Mouse (Mus musculus) heart, postnatal 0 days (tissue): ENCODE measurements around the gene Calm1.

ENCODE experiments used
- CTCF ChIP-seq: IDR thresholded peaks from 2 replicates; pipeline ENCODE4 v1.5.1; 2016; ENCODE audit warnings: antibody characterized with exemption, control low read depth, low read depth
- EP300 ChIP-seq: IDR thresholded peaks from 2 replicates; pipeline ENCODE4 v1.6.1; 2016; ENCODE audit warnings: antibody characterized with exemption, low read depth

DNA sequence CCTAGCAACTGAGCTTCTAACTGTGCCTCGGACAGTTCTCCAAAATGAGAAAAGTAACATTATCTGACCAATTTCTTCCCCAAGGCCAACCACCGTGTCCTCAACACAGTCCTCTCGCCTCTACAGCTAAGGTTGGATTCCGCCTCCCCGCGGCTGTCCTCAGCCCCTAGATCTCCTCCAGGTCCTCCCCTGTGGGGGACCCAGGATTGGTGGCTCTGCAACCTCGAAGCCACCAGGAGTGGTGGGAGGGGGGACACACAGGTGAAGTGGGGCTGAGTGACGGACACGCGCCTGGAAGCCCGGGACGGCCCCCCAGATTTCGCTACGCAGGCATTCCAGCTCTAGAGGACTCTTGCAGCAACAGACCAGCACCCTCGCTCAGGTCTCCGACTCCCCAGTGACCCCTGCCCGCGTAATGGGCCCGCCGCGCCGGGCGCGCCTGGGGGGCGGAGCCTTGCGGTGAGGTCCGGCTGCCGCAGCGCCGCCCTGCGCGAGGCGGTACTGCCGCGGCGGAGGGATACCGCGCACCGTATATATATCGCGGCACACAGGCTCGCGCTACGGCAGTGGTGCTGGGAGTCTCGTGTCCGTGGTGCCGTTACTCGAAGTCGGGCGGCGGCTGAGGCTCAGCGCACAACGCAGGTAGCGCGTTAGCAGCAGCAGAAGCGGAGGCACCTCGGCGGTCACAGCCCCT, at the start of gene Calm1:
- no peak; the same call in 1 of the 2 replicates for TF ChIP-seq CTCF
- TF ChIP-seq EP300: peak; percentile 54; the same call in 1 of the 2 replicates
